Mouse (Mus musculus) liver, embryonic 14.5 days (tissue): ENCODE measurements around the gene Eif2b3. TPM values are rescaled to one million over a fixed set of nuclear protein-coding genes. Genes with fewer than 3 reads are reported as not detected.
A peak's percentile ranks its signal among the peaks of the same experiment; 100 is the strongest.

Experiments used
- ATAC-seq: fragments of 200-750 bp; cut with Nextera tagmentation; 2 replicates; pipeline ENCODE4 v1.8.0; 2017; ENCODE audit warnings: moderate number of reproducible peaks, mild to moderate bottlenecking, moderate library complexity; ENCODE audit not compliant: insufficient read depth
- DNase-seq, 3 experiments: peaks; one replicate each; pipeline ENCODE4 v3.0.0-alpha.2; 2012 to 2013; ENCODE audit warnings: low read depth in 3 of 3, low spot score in 3 of 3
- H3K27ac ChIP-seq: fragments of 300-500 bp; sonication (generic); 2 replicates; pipeline ENCODE4 v1.5.1; 2014; ENCODE audit warnings: moderate library complexity, mild to moderate bottlenecking, control low read depth, inconsistent platforms
- H3K27me3 ChIP-seq: fragments of 300-500 bp; sonication (generic); 2 replicates; pipeline ENCODE4 v1.6.1; 2014; ENCODE audit warnings: mild to moderate bottlenecking, low read length, moderate library complexity; ENCODE audit not compliant: control insufficient read depth, insufficient read depth
- H3K36me3 ChIP-seq: fragments of 300-500 bp; sonication (generic); replicated peaks from 2 replicates; pipeline ENCODE4 v1.6.1; 2014; ENCODE audit warnings: low read depth; ENCODE audit not compliant: control insufficient read depth, insufficient read depth
- H3K4me1 ChIP-seq, 2 experiments: fragments of 200-500 bp in 1 of 2; fragments of 300-500 bp in 1 of 2; sonication (generic) in 1 of 2; replicated peaks; 2 replicates each; pipeline ENCODE4 v1.6.1; 2012 to 2014; ENCODE audit warnings: antibody characterized with exemption in 1 of 2, inconsistent platforms in 1 of 2, low read length in 1 of 2; ENCODE audit not compliant: control insufficient read depth in 2 of 2, insufficient read depth in 2 of 2
- H3K4me2 ChIP-seq: fragments of 300-500 bp; sonication (generic); 2 replicates; pipeline ENCODE4 v1.6.1; 2014; ENCODE audit warnings: low read depth, mild to moderate bottlenecking, control low read depth, moderate library complexity
- H3K4me3 ChIP-seq, 2 experiments: fragments of 200-500 bp in 1 of 2; fragments of 300-500 bp in 1 of 2; sonication (generic) in 1 of 2; 2 replicates each; pipeline ENCODE4 v1.5.1; 2012 to 2014; ENCODE audit warnings: low read depth in 2 of 2, low read length in 2 of 2, mild to moderate bottlenecking in 2 of 2, control low read depth in 1 of 2, inconsistent platforms in 1 of 2, moderate library complexity in 1 of 2; ENCODE audit not compliant: insufficient read depth in 1 of 2
- H3K9ac ChIP-seq: fragments of 300-500 bp; sonication (generic); replicated peaks from 2 replicates; pipeline ENCODE4 v1.6.1; 2014; ENCODE audit warnings: mild to moderate bottlenecking, control low read depth, moderate library complexity
- H3K9me3 ChIP-seq: fragments of 300-500 bp; sonication (generic); 2 replicates; pipeline ENCODE4 v1.6.1; 2016; ENCODE audit warnings: low read length, mixed read lengths; ENCODE audit not compliant: control insufficient read depth
- CTCF ChIP-seq: IDR thresholded peaks from 2 replicates; pipeline ENCODE4 v1.5.1; 2016; ENCODE audit warnings: antibody characterized with exemption, low read depth, control low read depth
- EP300 ChIP-seq: IDR thresholded peaks from 2 replicates; pipeline ENCODE4 v1.6.1; 2016; ENCODE audit warnings: antibody characterized with exemption, low read depth
- WGBS: fragments of 180-500 bp; shearing (Covaris S2); extraction: QIAGEN DNeasy Blood & Tissue Kit; methylation state at CpG from one replicate; pipeline ENCODE4 v1.1.7; 2014; ENCODE audit not compliant: insufficient replicate concordance; 5-methylcytosine and 5-hydroxymethylcytosine counted together
- polyA plus RNA-seq, 2 experiments: library from polyadenylated mRNA; depleted of rRNA in 1 of 2; stranded (reverse) in 1 of 2; unstranded in 1 of 2; fragments of >200 nt; fragmentation: Nextera tagmentation in 1 of 2; extraction: Ambion mirVana in 1 of 2; gene quantifications; 2 replicates each; pipeline versions ENCODE4 v1.2.1 to v1.2.3; 2012 to 2014

The Eif2b3 gene
- polyA plus RNA-seq, 2 experiments, result 17.3 to 32.7 TPM

- no peaks in the 10 kb centered on the region for H3K27me3 ChIP-seq
- no peak overlapping the region for H3K4me3 ChIP-seq
- 63% methylated on average over 38 of the region's 38 CpGs for WGBS
- no peak for TF ChIP-seq EP300
- peak; percentile 87 for TF ChIP-seq CTCF
- no peak overlapping the region for H3K4me2 ChIP-seq
- H3K9me3 ChIP-seq, result no peaks in the 10 kb centered on the region
- H3K9ac ChIP-seq, result no peak overlapping the region
- H3K4me1 ChIP-seq, result no peaks in the 10 kb centered on the region; a peak in 1 of 4 replicates
- H3K27ac ChIP-seq, result no peak overlapping the region
- DNase-seq, result peak in 2 of 3 experiments; percentile 42 to 46
- H3K36me3 ChIP-seq, result peaks cover 15% of the 10 kb centered on the region
- peak; percentile 59 for ATAC-seq
Observed at GRCm38 (mm10) chr4:117002543-117003521, 16.4 kb upstream of the Eif2b3 start.

DNA sequence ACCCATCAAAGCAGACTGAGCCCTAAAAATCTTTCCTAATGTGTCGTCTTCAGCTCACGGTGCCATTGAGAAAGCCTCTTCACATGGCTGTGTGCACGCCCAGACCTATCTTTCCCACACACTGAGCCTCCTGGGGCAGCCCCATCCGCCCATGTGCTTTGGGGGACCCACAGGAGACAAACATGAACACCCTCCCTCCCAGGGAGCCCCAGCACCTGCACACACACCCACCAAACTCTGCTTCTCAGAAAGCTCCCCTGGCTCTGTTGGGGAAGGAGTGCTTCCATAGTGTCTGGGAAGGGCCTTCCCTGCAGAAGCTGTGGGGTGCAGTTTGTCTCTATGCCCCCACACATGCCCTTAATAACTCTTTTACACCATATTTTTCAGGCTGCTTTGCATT lies 14.6 kb upstream of the Eif2b3 start:
- H3K9me3 ChIP-seq, result no peaks in the 10 kb centered on the region
- no peak for ATAC-seq
- TF ChIP-seq EP300, result no peak
- no peak for TF ChIP-seq CTCF
- no peaks in the 10 kb centered on the region; a peak in 1 of 4 replicates for H3K4me1 ChIP-seq
- H3K27me3 ChIP-seq, result no peaks in the 10 kb centered on the region
- no peak overlapping the region for H3K9ac ChIP-seq
- whole genome bisulfite sequencing, result 73% methylated on average over 4 of the region's 4 CpGs
- no peak overlapping the region for H3K4me3 ChIP-seq
- no peak overlapping the region for H3K4me2 ChIP-seq
- H3K27ac ChIP-seq, result no peak overlapping the region
- DNase-seq, result no peak
- H3K36me3 ChIP-seq, result peaks cover 15% of the 10 kb centered on the region

DNA sequence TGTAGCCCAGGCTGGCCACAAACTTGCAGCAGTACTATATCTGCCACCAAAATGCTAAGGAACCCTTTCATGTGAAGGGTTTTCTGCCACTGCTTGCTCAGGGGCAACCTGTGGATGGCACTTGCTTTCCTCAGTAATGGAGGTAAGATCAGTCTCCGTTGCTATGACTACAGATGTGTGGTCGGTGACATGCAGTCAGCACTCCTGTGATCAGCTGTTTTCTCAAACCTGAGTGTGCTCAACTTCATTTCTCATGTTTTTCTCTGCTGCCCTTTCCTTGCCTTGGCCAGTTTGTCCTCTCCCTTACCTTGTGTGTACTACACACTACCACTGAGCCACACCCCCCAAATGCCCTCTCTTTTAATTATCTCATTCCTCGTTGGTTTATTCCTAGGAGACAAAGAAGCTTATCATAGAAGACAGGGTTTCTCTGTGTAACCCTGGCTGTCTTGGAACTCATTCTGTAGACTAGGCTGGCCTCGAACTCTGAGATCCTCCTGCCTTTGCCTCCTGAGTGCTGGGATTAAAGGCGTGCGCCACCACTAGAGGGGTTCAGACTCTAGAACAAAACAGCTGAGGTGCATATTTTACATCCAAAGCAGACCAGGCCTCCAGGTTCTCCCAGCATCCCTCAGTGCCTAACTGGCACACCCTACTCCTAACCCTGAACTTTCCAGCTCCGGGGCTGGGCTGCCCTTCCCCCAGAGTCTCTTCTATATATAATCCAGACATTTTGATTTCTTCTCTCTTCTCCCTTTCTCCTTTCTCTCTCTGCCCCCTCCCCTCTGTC lies 13.4 kb upstream of the Eif2b3 start:
- no peaks in the 10 kb centered on the region for H3K27me3 ChIP-seq
- H3K4me2 ChIP-seq, result no peak overlapping the region
- no peaks in the 10 kb centered on the region for H3K9me3 ChIP-seq
- H3K27ac ChIP-seq, result no peak overlapping the region
- TF ChIP-seq EP300 (no peak), CTCF (0 out of 2 replicates have a peak, but pooled peaks have one; percentile 11)
- no peaks in the 10 kb centered on the region; a peak in 1 of 4 replicates for H3K4me1 ChIP-seq
- H3K4me3 ChIP-seq, result no peak overlapping the region
- H3K36me3 ChIP-seq, result peaks cover 8% of the 10 kb centered on the region
- DNase-seq (no peak), ATAC-seq (no peak)
- 58% methylated on average over 7 of the region's 7 CpGs for WGBS
- H3K9ac ChIP-seq, result no peak overlapping the region

DNA sequence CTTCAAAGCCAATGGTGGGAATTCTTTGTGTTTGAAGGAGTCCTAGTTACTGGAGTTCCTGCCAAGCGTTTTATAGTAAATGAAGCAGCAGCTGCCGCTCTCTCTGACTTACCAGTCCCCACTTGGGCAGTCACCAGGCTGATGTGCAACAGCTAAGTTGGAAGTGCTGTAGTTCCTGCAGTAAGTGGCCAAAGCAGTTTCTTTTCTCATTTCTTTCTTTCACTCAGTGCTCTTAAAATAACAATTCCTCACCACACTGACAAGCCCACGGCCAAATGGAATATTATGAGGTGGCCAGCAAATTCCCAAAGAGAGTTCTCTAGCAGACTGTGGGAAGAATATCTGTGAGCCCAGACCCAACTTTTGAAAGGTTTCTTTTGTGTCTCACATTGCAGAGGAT lies 12.1 kb upstream of the Eif2b3 start:
- no peak for TF ChIP-seq CTCF
- no peak for TF ChIP-seq EP300
- ATAC-seq (no peak), DNase-seq (no peak)
- no peak overlapping the region for H3K9ac ChIP-seq
- H3K27ac ChIP-seq, result no peak overlapping the region
- 69% methylated on average over 3 of the region's 3 CpGs for WGBS
- no peak overlapping the region for H3K4me3 ChIP-seq
- H3K27me3 ChIP-seq, result no peaks in the 10 kb centered on the region
- no peak overlapping the region for H3K4me2 ChIP-seq
- H3K4me1 ChIP-seq, result no peaks in the 10 kb centered on the region; a peak in 1 of 4 replicates
- H3K36me3 ChIP-seq, result peaks cover 6% of the 10 kb centered on the region
- no peaks in the 10 kb centered on the region for H3K9me3 ChIP-seq

DNA sequence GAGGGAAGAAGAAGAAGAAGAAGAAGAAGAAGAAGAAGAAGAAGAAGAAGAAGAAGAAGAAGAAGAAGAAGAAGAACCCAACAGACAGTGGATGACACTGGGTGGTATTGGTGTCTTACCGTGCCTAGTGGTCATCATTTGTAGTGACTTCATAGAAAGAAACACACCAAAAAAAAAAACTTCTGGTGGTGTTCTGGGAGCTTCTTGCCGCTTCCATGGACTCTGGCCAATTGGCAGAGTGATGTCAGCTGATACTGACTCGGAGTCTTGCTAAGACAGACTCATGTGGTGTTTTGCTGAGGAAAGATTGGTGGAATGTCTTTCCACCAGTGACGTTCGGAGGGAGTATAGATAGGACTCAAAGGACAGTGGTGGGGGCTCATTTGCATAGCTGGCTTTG lies 9.0 kb upstream of the Eif2b3 start:
- no peak overlapping the region for H3K27ac ChIP-seq
- H3K9me3 ChIP-seq, result no peaks in the 10 kb centered on the region
- ATAC-seq (no peak), DNase-seq (no peak)
- no peaks in the 10 kb centered on the region for H3K27me3 ChIP-seq
- 81% methylated on average over 5 of the region's 5 CpGs for WGBS
- H3K4me2 ChIP-seq, result no peak overlapping the region
- no peak overlapping the region for H3K9ac ChIP-seq
- no peaks in the 10 kb centered on the region for H3K36me3 ChIP-seq
- H3K4me1 ChIP-seq, result no peaks in the 10 kb centered on the region; a peak in 1 of 4 replicates
- no peak overlapping the region for H3K4me3 ChIP-seq
- TF ChIP-seq EP300, result no peak
- TF ChIP-seq CTCF, result no peak
